Mouse (Mus musculus) hindbrain, embryonic 13.5 days (tissue): Measurements from ENCODE around the gene Rnf216. TPM values are rescaled to one million over a fixed set of nuclear protein-coding genes. Genes with fewer than 3 reads are reported as not detected.

Experiments used
- ATAC-seq: fragments of 200-750 bp; cut with Nextera tagmentation; 2 replicates; pipeline ENCODE4 v1.8.0; 2017; ENCODE audit warnings: moderate TSS enrichment; ENCODE audit not compliant: low FRiP score
- H3K27ac ChIP-seq: fragments of 300-500 bp; sonication (generic); 2 replicates; pipeline ENCODE4 v1.5.1; 2015; ENCODE audit warnings: inconsistent platforms, mild to moderate bottlenecking, moderate library complexity
- H3K27me3 ChIP-seq: fragments of 300-500 bp; sonication (generic); 2 replicates; pipeline ENCODE4 v1.6.1; 2015; ENCODE audit warnings: mild to moderate bottlenecking, inconsistent platforms
- H3K36me3 ChIP-seq: fragments of 300-500 bp; sonication (generic); 2 replicates; pipeline ENCODE4 v1.6.1; 2015; ENCODE audit warnings: mild to moderate bottlenecking, inconsistent platforms
- H3K4me1 ChIP-seq: fragments of 300-500 bp; sonication (generic); replicated peaks from 2 replicates; pipeline ENCODE4 v1.6.1; 2015; ENCODE audit warnings: inconsistent platforms
- H3K4me2 ChIP-seq: fragments of 300-500 bp; sonication (generic); 2 replicates; pipeline ENCODE4 v1.6.1; 2015; ENCODE audit warnings: inconsistent platforms, mild to moderate bottlenecking, moderate library complexity
- H3K4me3 ChIP-seq: fragments of 300-500 bp; sonication (generic); 2 replicates; pipeline ENCODE4 v1.5.1; 2015; ENCODE audit warnings: mild to moderate bottlenecking, inconsistent platforms
- H3K9ac ChIP-seq: fragments of 300-500 bp; sonication (generic); 2 replicates; pipeline ENCODE4 v1.6.1; 2015; ENCODE audit warnings: mild to moderate bottlenecking, inconsistent platforms
- H3K9me3 ChIP-seq: fragments of 300-500 bp; sonication (generic); 2 replicates; pipeline ENCODE4 v1.6.1; 2016; ENCODE audit warnings: inconsistent platforms
- WGBS: fragments of 180-500 bp; shearing (Covaris S2); methylation state at CpG from one replicate; pipeline ENCODE4 v1.1.7; 2015; 5-methylcytosine and 5-hydroxymethylcytosine counted together
- polyA plus RNA-seq: library from polyadenylated mRNA; unstranded; fragments of >200 nt; fragmentation: Nextera tagmentation; extraction: Ambion mirVana; gene quantifications from 2 replicates; pipeline ENCODE4 v1.2.1, GENCODE M21; 2015

Rnf216 gene
- polyA plus RNA-seq, 1 experiment from 2014 or later: 34.0 TPM

GRCm38 (mm10) chr5:142962444-142962961 lies 150.3 kb downstream of the Rnf216 start:
- Histone ChIP-seq H3K36me3 (peaks cover 14% of the 10 kb centered on the region), H3K9me3 (no peaks in the 10 kb centered on the region), H3K9ac (peak overlapping the region; percentile 100), H3K27ac (peak overlapping the region; percentile 98), H3K4me2 (peak overlapping the region; percentile 100), H3K4me1 (peaks cover 53% of the 10 kb centered on the region), H3K27me3 (no peaks in the 10 kb centered on the region), H3K4me3 (peak overlapping the region; percentile 100)
- ATAC-seq: peak; percentile 2; the same call in 1 of the 2 replicates
- 3% methylated on average over 11 of the region's 11 CpGs for WGBS

DNA sequence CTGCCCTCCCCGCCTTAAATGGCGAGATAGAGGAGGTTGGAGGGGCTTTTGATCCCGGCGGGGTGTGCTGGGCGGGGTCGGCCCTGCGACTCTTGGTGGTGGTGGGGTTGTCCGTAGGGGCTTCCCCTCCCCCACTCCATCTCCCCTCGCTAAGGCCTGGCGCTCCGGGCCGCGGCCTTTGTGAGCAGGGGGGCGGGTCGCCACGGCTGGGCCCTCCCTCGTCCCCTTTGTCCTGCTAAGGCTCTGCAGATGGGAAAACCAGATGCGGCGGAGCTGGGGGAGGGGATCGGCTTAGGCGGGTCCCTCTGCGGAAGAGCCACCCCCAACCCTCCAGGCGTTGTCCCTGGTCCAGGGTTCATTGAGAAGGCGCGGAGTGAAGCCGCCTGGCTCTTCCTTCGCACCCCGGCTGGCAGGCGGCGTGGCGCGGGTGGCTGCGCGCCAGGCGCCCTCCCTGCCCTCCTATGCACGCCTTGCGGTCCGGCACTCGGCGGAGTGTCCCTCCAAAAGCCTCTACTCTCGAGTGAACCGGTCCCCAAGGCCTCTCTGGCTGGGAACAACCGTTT lies 150.8 kb downstream of the Rnf216 start:
- Histone ChIP-seq H3K9me3 (no peaks in the 10 kb centered on the region), H3K4me1 (peaks cover 48% of the 10 kb centered on the region), H3K9ac (peak overlapping the region; percentile 100), H3K4me3 (peak overlapping the region; percentile 100), H3K27me3 (no peaks in the 10 kb centered on the region), H3K27ac (peak overlapping the region; percentile 98), H3K4me2 (peak overlapping the region; percentile 100), H3K36me3 (peaks cover 10% of the 10 kb centered on the region)
- WGBS: 0% methylated on average over 39 of the region's 43 CpGs
- peak; percentile 52 for ATAC-seq

DNA sequence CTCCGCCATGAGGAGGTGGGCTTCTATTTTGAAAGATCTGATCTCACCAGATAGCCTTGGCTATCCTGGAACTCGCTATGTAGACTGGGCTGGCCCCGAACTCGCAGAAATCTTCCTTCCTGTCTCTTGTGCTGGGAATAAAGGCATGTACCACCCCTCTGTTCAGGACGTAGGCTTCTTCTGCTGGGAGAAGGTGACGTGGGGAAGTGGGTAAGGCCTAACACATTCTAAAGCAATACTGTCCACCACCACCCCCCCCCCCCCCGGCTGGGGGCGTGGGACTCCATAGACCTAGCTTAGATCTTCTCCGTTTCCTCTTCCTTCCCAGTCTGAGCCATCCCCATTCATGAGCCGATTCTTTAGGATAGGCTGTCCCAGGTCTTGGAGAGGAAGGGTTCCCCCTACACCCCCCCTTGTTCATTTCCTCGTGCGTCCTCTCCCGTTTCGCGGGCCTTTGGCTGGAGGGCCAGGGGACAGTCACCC lies 151.4 kb downstream of the Rnf216 start:
- WGBS: 0% methylated on average over 15 of the region's 15 CpGs
- Histone ChIP-seq H3K4me2 (peak overlapping the region; percentile 100), H3K27ac (peak overlapping the region; percentile 98), H3K36me3 (peaks cover 7% of the 10 kb centered on the region), H3K9ac (peak overlapping the region; percentile 100), H3K4me1 (peaks cover 44% of the 10 kb centered on the region), H3K4me3 (peak overlapping the region; percentile 100), H3K9me3 (no peaks in the 10 kb centered on the region), H3K27me3 (no peaks in the 10 kb centered on the region)
- peak; percentile 25 for ATAC-seq

- Histone ChIP-seq H3K4me1 (peaks cover 38% of the 10 kb centered on the region), H3K4me2 (peak overlapping the region; percentile 100), H3K36me3 (peaks cover under 1% of the 10 kb centered on the region; the same call in 1 of the 2 replicates), H3K4me3 (peak overlapping the region; percentile 100), H3K9ac (peak overlapping the region; percentile 100), H3K27ac (peak overlapping the region; percentile 98), H3K27me3 (no peaks in the 10 kb centered on the region), H3K9me3 (no peaks in the 10 kb centered on the region)
- peak; percentile 11; the same call in 1 of the 2 replicates for ATAC-seq
- WGBS: under 1% methylated on average over 59 of the region's 59 CpGs
These were observed 152.0 kb downstream of the Rnf216 start for GRCm38 (mm10) chr5:142960775-142961271.

DNA sequence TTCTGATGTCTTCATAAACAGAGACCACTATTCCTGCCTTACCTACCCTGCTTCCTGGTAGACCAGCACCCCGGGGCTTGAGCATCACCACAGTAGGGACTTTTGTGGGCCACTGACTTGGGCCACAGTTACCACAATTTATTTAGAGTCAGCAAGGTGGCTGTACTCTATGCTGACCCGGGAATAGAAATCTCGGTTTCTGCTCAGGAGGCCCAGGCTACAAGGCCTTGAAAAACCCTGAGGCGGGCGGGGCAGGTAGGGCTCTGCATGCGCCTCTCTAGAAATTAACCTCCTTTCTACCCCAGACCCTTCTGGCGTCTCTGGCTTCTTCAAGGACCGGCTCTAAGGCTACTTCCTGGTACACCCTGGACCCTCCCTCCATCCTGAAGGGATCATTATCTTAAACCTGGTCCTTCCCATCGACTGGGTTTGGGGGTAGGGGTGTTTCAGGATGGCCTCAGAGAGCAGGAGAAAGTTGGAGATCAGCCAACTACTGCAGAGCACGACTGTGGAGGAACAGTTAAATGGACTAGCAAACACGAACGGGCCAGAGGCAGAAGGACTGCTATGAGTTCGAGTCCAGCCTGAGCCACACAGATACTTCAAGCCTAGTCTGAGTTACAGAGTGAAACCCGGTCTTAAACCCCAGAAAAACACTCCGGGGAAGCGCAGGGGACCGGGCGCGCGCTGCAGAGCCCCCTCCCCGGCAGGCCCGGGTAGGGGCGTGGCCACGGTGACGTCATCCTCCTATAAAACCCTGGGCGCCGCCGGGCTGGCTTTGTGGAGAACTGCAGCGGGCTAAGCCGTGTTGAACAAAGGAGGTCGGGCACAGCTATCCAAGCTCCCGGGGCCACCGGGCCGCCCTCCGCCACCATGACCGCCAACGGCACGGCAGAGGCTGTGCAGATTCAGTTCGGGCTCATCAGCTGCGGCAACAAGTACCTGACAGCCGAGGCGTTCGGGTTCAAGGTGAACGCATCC lies 152.9 kb downstream of the Rnf216 start, which contains the start of gene Fscn1:
Gene Fscn1, plus strand, starts transcription at position 768 of the 981 bp plus-strand sequence.
- peak; percentile 58 for ATAC-seq
- Histone ChIP-seq H3K27me3 (no peaks in the 10 kb centered on the region), H3K9me3 (no peaks in the 10 kb centered on the region), H3K4me3 (peak within 1 kb of the TSS; percentile 100), H3K4me2 (peak within 1 kb of the TSS; percentile 100), H3K27ac (peak within 1 kb of the TSS; percentile 98), H3K9ac (peak within 1 kb of the TSS; percentile 100), H3K4me1 (peaks cover 28% of the 10 kb centered on the region), H3K36me3 (no peaks in the 10 kb centered on the region)
- WGBS: 7% methylated on average over 44 of the region's 44 CpGs

- Histone ChIP-seq H3K9ac (no peak overlapping the region; the same call in 1 of the 2 replicates), H3K4me3 (no peak overlapping the region), H3K9me3 (no peaks in the 10 kb centered on the region), H3K4me2 (no peak overlapping the region), H3K4me1 (peaks cover 21% of the 10 kb centered on the region), H3K36me3 (no peaks in the 10 kb centered on the region), H3K27ac (no peak overlapping the region), H3K27me3 (no peaks in the 10 kb centered on the region)
- ATAC-seq: no peak
- 62% methylated on average over 4 of the region's 4 CpGs for WGBS
These were observed 153.6 kb downstream of the Rnf216 start for GRCm38 (mm10) chr5:142959156-142959555.

DNA sequence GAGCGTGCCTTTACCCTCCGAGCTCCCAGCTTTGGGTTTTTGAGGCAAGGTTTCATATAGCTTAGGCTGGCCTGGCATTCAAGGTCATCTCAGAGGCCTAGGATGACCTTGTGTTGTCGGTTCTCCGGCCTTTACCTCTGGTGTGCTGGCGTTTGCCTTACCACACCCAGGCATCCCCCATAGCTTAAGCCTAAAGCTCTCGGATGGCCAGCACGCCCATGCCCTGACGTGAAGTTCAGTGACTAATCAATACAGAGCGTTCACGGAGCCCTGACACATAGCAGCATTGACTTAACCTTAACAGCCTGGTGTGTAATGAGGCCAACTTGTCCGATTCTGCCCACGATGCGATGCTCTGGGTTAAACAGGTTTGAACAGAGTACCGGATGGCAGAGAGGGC lies 154.3 kb downstream of the Rnf216 start:
- Histone ChIP-seq H3K9ac (no peak overlapping the region), H3K4me3 (no peak overlapping the region), H3K9me3 (no peaks in the 10 kb centered on the region), H3K27ac (no peak overlapping the region), H3K27me3 (no peaks in the 10 kb centered on the region), H3K4me2 (no peak overlapping the region), H3K4me1 (peaks cover 14% of the 10 kb centered on the region), H3K36me3 (no peaks in the 10 kb centered on the region)
- WGBS: 86% methylated on average over 14 of the region's 14 CpGs
- ATAC-seq: no peak

GRCm38 (mm10) chr5:142956956-142957703 lies 155.7 kb downstream of the Rnf216 start:
- Histone ChIP-seq H3K4me2 (no peak overlapping the region), H3K36me3 (no peaks in the 10 kb centered on the region), H3K9me3 (no peaks in the 10 kb centered on the region), H3K27ac (no peak overlapping the region), H3K9ac (no peak overlapping the region), H3K27me3 (no peaks in the 10 kb centered on the region), H3K4me1 (peaks cover 5% of the 10 kb centered on the region), H3K4me3 (no peak overlapping the region)
- no peak for ATAC-seq
- WGBS: 64% methylated on average over 6 of the region's 6 CpGs

DNA sequence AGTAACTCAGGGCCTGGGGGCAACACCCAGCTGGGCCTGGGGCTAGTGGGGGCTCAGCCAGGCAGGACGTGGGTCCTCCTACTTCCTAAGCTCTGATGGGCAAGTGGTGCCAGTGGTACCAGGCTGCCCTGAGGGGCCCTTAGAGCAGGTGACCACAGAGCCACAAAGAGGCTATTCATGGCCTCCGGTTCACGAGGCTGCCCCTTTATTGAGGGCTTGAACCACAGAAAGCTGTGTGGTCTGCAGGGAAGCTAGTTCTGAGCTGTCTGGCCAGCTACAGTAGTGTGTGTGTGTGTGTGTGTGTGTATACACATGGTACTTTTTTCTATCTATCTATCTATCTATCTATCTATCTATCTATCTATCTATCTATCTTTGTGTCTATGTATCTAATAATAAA lies 159.2 kb downstream of the Rnf216 start:
- Histone ChIP-seq H3K9me3 (no peaks in the 10 kb centered on the region), H3K4me1 (no peaks in the 10 kb centered on the region), H3K9ac (no peak overlapping the region), H3K4me2 (no peak overlapping the region), H3K4me3 (no peak overlapping the region), H3K27me3 (no peaks in the 10 kb centered on the region), H3K36me3 (no peaks in the 10 kb centered on the region), H3K27ac (no peak overlapping the region)
- no peak for ATAC-seq
- 75% methylated on average over 3 of the region's 3 CpGs for WGBS

GRCm38 (mm10) chr5:142950405-142950804 lies 162.4 kb downstream of the Rnf216 start:
- Histone ChIP-seq H3K27me3 (no peaks in the 10 kb centered on the region), H3K9me3 (no peaks in the 10 kb centered on the region), H3K9ac (no peak overlapping the region), H3K4me2 (no peak overlapping the region), H3K4me1 (no peaks in the 10 kb centered on the region), H3K4me3 (no peak overlapping the region), H3K27ac (no peak overlapping the region), H3K36me3 (no peaks in the 10 kb centered on the region)
- ATAC-seq: no peak
- WGBS: 77% methylated on average over 6 of the region's 6 CpGs

- 65% methylated on average over 6 of the region's 6 CpGs for WGBS
- ATAC-seq: no peak
- no peaks in the 10 kb centered on the region for H3K4me1 ChIP-seq
These were observed 163.2 kb downstream of the Rnf216 start for GRCm38 (mm10) chr5:142949580-142949979.

More at GRCm38 (mm10) chr5:142949580-142949979, 163.2 kb downstream of the Rnf216 start:
- Histone ChIP-seq H3K4me3 (no peak overlapping the region), H3K36me3 (no peaks in the 10 kb centered on the region), H3K27me3 (no peaks in the 10 kb centered on the region), H3K4me2 (no peak overlapping the region), H3K27ac (no peak overlapping the region), H3K9ac (no peak overlapping the region), H3K9me3 (no peaks in the 10 kb centered on the region)
